Mouse (Mus musculus): Measurements from ENCODE around the gene Crxos. TPM values are rescaled to one million over a fixed set of nuclear protein-coding genes. Genes with fewer than 3 reads are reported as not detected.

The Crxos gene
- polyA plus RNA-seq, 1 experiment: not detected

DNA sequence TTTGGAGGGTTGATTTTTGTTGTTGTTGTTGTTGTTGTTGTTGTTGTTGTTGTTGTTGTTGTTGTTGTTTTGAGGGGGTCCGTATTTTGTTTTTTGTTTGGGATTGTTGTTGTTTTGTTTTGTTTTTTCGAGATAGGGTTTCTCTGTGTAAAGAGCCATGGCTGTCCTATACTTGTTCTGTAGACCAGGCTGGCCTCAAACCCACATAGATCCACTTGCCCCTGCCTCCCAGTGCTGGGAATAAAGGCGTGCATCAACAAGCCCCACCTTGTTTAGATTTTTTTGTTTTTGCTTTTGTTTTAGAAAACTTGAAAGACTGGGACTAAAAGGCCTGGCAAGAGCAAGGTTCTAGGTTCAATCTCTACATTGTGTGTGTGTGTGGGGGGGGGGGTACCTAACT lies 586 bp upstream of the Crxos start:
- Histone ChIP-seq H3K4me3 (ENCODE audit: insufficient read depth, poor library complexity, severe bottlenecking) (no peak overlapping the region), H3K27me3 (ENCODE audit: control insufficient read depth, insufficient read depth, insufficient read length) (no peaks in the 10 kb centered on the region), H3K79me3 (ENCODE audit: low read depth) (no peaks in the 10 kb centered on the region), H3ac (ENCODE audit: control insufficient read depth, insufficient read length, low read depth) (no peak overlapping the region), H3K36me3 (ENCODE audit: control insufficient read depth, insufficient read depth) (no peaks in the 10 kb centered on the region), H3K79me2 (ENCODE audit: control insufficient read depth, insufficient read depth) (no peaks in the 10 kb centered on the region)
- TF ChIP-seq USF1 (IDR thresholded peaks at IDR 0.05; ENCODE audit: low read depth) (no peak), MYOG (IDR thresholded peaks at IDR 0.05; ENCODE audit: control insufficient read depth, extremely low read depth, insufficient read length) (no peak), CEBPB (IDR thresholded peaks at IDR 0.05; ENCODE audit: low read depth) (no peak), MAX (IDR thresholded peaks at IDR 0.05) (no peak), MYOD1 (IDR thresholded peaks at IDR 0.05; ENCODE audit: control insufficient read depth, insufficient read length, low read depth) (no peak), FOSL1 (IDR thresholded peaks at IDR 0.05; ENCODE audit: insufficient read depth, low read length, poor library complexity, severe bottlenecking) (no peak), CTCF (IDR thresholded peaks at IDR 0.05; ENCODE audit: control insufficient read depth, insufficient read depth, insufficient read length) (no peak)

DNA sequence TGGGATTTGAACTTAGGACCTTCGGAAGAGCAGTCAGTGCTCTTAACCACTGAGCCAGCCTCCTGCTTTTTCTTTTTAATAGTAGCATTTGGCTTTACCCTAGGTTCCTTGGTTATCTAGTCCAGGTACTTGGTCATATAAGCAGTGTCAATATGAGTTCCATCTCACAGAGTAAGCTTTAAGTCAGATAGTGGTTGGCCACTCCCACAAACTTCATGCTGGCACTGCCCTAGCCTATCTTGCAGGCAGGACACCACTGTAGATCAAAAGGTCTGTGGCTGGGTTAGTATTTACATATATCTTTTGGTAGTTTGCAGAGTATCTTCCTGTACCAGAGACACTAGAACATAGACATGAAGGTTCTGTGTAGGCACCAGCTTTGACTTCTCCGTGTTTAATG lies 1.7 kb downstream of the Crxos start:
- Histone ChIP-seq H3K79me3 (ENCODE audit: low read depth) (no peaks in the 10 kb centered on the region), H3K79me2 (ENCODE audit: control insufficient read depth, insufficient read depth) (no peaks in the 10 kb centered on the region), H3K27me3 (ENCODE audit: control insufficient read depth, insufficient read depth, insufficient read length) (no peaks in the 10 kb centered on the region), H3K36me3 (ENCODE audit: control insufficient read depth, insufficient read depth) (no peaks in the 10 kb centered on the region), H3K4me3 (ENCODE audit: insufficient read depth, poor library complexity, severe bottlenecking) (no peak overlapping the region), H3ac (ENCODE audit: control insufficient read depth, insufficient read length, low read depth) (no peak overlapping the region)
- no peak for TF ChIP-seq USF1 (IDR thresholded peaks at IDR 0.05; ENCODE audit: low read depth)
- no peak for TF ChIP-seq FOSL1 (IDR thresholded peaks at IDR 0.05; ENCODE audit: insufficient read depth, low read length, poor library complexity, severe bottlenecking)
- no peak for TF ChIP-seq MYOD1 (IDR thresholded peaks at IDR 0.05; ENCODE audit: control insufficient read depth, insufficient read length, low read depth)
- TF ChIP-seq CTCF (IDR thresholded peaks at IDR 0.05; ENCODE audit: control insufficient read depth, insufficient read depth, insufficient read length): no peak

DNA sequence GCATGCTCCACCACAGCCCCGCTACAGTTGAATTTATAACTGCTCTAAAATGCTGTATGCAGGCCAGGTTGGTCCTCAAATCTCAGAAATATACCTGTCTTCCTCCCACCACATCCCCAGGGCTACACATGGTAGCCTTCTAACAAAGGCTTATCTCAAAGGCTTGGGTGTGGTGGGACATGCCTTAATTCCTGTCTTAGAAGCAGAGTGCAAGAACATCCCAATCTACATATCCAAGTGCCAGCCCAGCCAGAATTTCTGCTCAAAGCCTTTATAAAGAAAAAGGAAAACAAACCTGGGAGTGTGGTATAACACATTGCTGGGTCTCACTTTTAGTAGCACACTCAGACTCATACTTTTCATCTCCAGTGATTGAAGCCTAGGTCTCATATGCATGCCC lies 11.8 kb downstream of the Crxos start:
- Histone ChIP-seq H3K79me2 (ENCODE audit: control insufficient read depth, insufficient read depth) (no peaks in the 10 kb centered on the region), H3K79me3 (ENCODE audit: low read depth) (no peaks in the 10 kb centered on the region), H3K27me3 (ENCODE audit: control insufficient read depth, insufficient read depth, insufficient read length) (no peaks in the 10 kb centered on the region), H3ac (ENCODE audit: control insufficient read depth, insufficient read length, low read depth) (no peak overlapping the region), H3K36me3 (ENCODE audit: control insufficient read depth, insufficient read depth) (no peaks in the 10 kb centered on the region), H3K4me3 (ENCODE audit: insufficient read depth, poor library complexity, severe bottlenecking) (no peak overlapping the region)
- no peak for TF ChIP-seq USF1 (IDR thresholded peaks at IDR 0.05; ENCODE audit: low read depth)
- TF ChIP-seq FOSL1 (IDR thresholded peaks at IDR 0.05; ENCODE audit: insufficient read depth, low read length, poor library complexity, severe bottlenecking): no peak
- no peak for TF ChIP-seq CTCF (IDR thresholded peaks at IDR 0.05; ENCODE audit: control insufficient read depth, insufficient read depth, insufficient read length)
- TF ChIP-seq MAX (IDR thresholded peaks at IDR 0.05): no peak

DNA sequence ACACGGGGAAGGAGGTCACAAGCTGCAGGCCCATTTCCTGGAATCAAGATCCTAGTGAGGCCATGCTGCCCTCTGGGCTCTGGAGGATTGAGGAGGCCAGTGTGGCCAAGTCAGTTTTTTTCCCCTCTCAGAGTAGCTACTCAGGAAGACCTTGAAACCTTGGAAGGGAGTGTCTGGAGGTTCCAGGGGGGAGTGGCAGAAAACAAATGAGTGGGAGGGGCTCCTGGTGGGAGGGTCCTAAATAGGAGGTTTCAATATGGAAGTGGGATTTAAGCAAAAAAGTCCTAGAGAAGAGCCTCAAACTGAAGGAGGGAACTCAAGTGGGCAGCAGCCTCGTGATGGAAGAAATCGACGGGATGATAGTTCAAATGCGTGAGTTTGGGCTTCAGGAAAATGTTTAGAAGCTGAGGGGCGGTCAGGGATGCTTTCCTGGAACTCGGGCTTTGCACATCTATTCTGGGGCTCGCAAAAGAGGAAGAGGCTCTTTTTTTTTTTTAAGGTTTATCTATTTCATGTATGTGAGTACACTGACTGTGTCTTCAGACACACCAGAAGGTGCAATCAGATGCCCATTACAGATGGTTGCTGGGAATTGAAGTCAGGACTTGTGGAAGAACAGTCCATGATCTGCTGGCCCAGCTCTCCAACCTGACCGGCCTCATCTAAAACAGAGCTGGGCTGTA lies 19.1 kb downstream of the Crxos start:
- H3K79me2 ChIP-seq (ENCODE audit: control insufficient read depth, insufficient read depth): no peaks in the 10 kb centered on the region
- no peak overlapping the region for H3ac ChIP-seq (ENCODE audit: control insufficient read depth, insufficient read length, low read depth)
- H3K27me3 ChIP-seq (ENCODE audit: control insufficient read depth, insufficient read depth, insufficient read length): peaks cover 19% of the 10 kb centered on the region
- no peak overlapping the region for H3K4me3 ChIP-seq (ENCODE audit: insufficient read depth, poor library complexity, severe bottlenecking)
- H3K79me3 ChIP-seq (ENCODE audit: low read depth): no peaks in the 10 kb centered on the region
- H3K36me3 ChIP-seq (ENCODE audit: control insufficient read depth, insufficient read depth): no peaks in the 10 kb centered on the region
- TF ChIP-seq MYOG (IDR thresholded peaks at IDR 0.05; ENCODE audit: control insufficient read depth, extremely low read depth, insufficient read length): no peak
- no peak for TF ChIP-seq MAX (IDR thresholded peaks at IDR 0.05)
- TF ChIP-seq CEBPB (IDR thresholded peaks at IDR 0.05; ENCODE audit: low read depth): no peak
- no peak for TF ChIP-seq MYOD1 (IDR thresholded peaks at IDR 0.05; ENCODE audit: control insufficient read depth, insufficient read length, low read depth)
- TF ChIP-seq CTCF (IDR thresholded peaks at IDR 0.05; ENCODE audit: control insufficient read depth, insufficient read depth, insufficient read length): no peak
- TF ChIP-seq FOSL1 (IDR thresholded peaks at IDR 0.05; ENCODE audit: insufficient read depth, low read length, poor library complexity, severe bottlenecking): no peak
- no peak for TF ChIP-seq USF1 (IDR thresholded peaks at IDR 0.05; ENCODE audit: low read depth)

DNA sequence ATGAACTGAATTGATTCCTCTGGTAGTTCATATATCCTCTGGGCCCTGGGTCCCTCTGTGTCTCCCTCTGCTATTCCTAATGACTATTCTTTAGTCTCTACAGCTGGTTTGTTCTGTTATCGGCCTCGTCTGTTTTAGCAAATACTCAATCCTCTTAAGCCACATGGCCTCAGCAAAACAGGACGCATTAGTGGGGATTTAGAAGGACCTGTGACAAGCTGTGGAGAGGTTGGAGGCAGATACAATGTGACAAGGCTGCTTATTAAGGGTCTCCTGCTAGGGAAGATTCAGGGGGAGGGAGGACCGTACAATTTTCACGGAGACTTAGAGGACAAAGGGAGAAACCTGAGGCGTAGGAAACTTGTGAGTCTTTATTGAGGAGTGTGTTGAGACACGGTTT lies 23.4 kb downstream of the Crxos start:
- H3K27me3 ChIP-seq (ENCODE audit: control insufficient read depth, insufficient read depth, insufficient read length): peaks cover 26% of the 10 kb centered on the region
- H3K36me3 ChIP-seq (ENCODE audit: control insufficient read depth, insufficient read depth): no peaks in the 10 kb centered on the region
- H3K4me3 ChIP-seq (ENCODE audit: insufficient read depth, poor library complexity, severe bottlenecking): no peak overlapping the region
- H3K79me3 ChIP-seq (ENCODE audit: low read depth): no peaks in the 10 kb centered on the region
- TF ChIP-seq FOSL1 (IDR thresholded peaks at IDR 0.05; ENCODE audit: insufficient read depth, low read length, poor library complexity, severe bottlenecking) (no peak), MYOG (IDR thresholded peaks at IDR 0.05; ENCODE audit: control insufficient read depth, extremely low read depth, insufficient read length) (no peak), MAX (IDR thresholded peaks at IDR 0.05) (no peak), CEBPB (IDR thresholded peaks at IDR 0.05; ENCODE audit: low read depth) (no peak), MYOD1 (IDR thresholded peaks at IDR 0.05; ENCODE audit: control insufficient read depth, insufficient read length, low read depth) (no peak), CTCF (IDR thresholded peaks at IDR 0.05; ENCODE audit: control insufficient read depth, insufficient read depth, insufficient read length) (no peak), USF1 (IDR thresholded peaks at IDR 0.05; ENCODE audit: low read depth) (no peak)
- no peak overlapping the region for H3ac ChIP-seq (ENCODE audit: control insufficient read depth, insufficient read length, low read depth)
- H3K79me2 ChIP-seq (ENCODE audit: control insufficient read depth, insufficient read depth): no peaks in the 10 kb centered on the region

DNA sequence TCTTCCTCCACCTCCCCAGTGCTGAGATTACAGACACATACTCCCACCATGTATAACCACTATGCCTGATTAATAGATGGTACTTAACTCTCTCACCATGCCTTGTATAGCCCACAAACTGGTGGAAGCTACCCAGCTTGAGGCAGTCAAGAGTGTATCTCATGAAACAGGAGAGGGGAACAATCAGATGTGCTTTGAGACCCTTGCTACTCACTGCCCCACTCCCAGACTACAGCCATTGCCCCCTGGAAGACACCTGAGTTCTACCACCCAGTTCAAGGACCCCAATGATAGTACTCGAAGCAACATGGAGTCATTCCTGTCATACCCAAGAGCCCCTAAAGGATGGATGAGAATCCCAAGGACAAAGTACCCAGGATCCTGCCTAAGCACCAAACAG lies 24.2 kb downstream of the Crxos start:
- Histone ChIP-seq H3K79me3 (ENCODE audit: low read depth) (no peaks in the 10 kb centered on the region), H3ac (ENCODE audit: control insufficient read depth, insufficient read length, low read depth) (no peak overlapping the region), H3K36me3 (ENCODE audit: control insufficient read depth, insufficient read depth) (no peaks in the 10 kb centered on the region), H3K27me3 (ENCODE audit: control insufficient read depth, insufficient read depth, insufficient read length) (peaks cover 26% of the 10 kb centered on the region), H3K4me3 (ENCODE audit: insufficient read depth, poor library complexity, severe bottlenecking) (no peak overlapping the region), H3K79me2 (ENCODE audit: control insufficient read depth, insufficient read depth) (no peaks in the 10 kb centered on the region)
- TF ChIP-seq MYOD1 (IDR thresholded peaks at IDR 0.05; ENCODE audit: control insufficient read depth, insufficient read length, low read depth): no peak

Data from C2C12 (cell line).